Mouse (Mus musculus): ENCODE measurements around the gene Tnfrsf8. TPM values are rescaled to one million over a fixed set of nuclear protein-coding genes. Genes with fewer than 3 reads are reported as not detected.

Gene Tnfrsf8
- total and polyA plus RNA-seq, 3 experiments, result 0.11 to 0.18 (median 0.16) TPM

- no peak overlapping the region for H3K9ac ChIP-seq (ENCODE audit: low read depth, low read length)
- no peaks in the 10 kb centered on the region for H3K79me2 ChIP-seq (replicated peaks; ENCODE audit: control insufficient read depth, insufficient read depth, low read length)
- H3K4me1 ChIP-seq (ENCODE audit: control insufficient read depth, insufficient read depth, low read length), result peaks cover 13% of the 10 kb centered on the region
- TF ChIP-seq CTCF (IDR thresholded peaks at IDR 0.05) (no peak), EP300 (IDR thresholded peaks at IDR 0.05; ENCODE audit: insufficient read depth, low read depth, low read length) (no peak), POLR2A (IDR thresholded peaks at IDR 0.05; ENCODE audit: insufficient read depth, low read depth, low read length) (no peak)
- peak in 1 of 2 experiments; percentile 35 for DNase-seq
- WGBS, result 88% methylated on average over 6 of the region's 6 CpGs
- H3K36me3 ChIP-seq (ENCODE audit: control insufficient read depth, insufficient read depth, low read length), result peaks cover 2% of the 10 kb centered on the region; the same call in 1 of the 2 replicates
- no peak overlapping the region for H3K27ac ChIP-seq
- no peak overlapping the region for H3K4me3 ChIP-seq
- H3K27me3 ChIP-seq (ENCODE audit: control insufficient read depth, insufficient read depth, low read length), result no peaks in the 10 kb centered on the region
- intact Hi-C loops (cut with DNase I), result loop anchor here (10.0 kb wide), 1 partner anchor 386 kb away; the partner anchor contains the start of gene Dhrs3
Measured at GRCm38 (mm10) chr4:145280966-145281365, 34.0 kb downstream of the Tnfrsf8 start.

GRCm38 (mm10) chr4:145278724-145279370, 36.1 kb downstream of the Tnfrsf8 start:
- no peak for DNase-seq
- H3K36me3 ChIP-seq (ENCODE audit: control insufficient read depth, insufficient read depth, low read length), result peaks cover 2% of the 10 kb centered on the region; the same call in 1 of the 2 replicates
- H3K79me2 ChIP-seq (replicated peaks; ENCODE audit: control insufficient read depth, insufficient read depth, low read length), result no peaks in the 10 kb centered on the region
- no peak overlapping the region for H3K9ac ChIP-seq (ENCODE audit: low read depth, low read length)
- 43% methylated on average over 3 of the region's 3 CpGs for WGBS
- H3K4me1 ChIP-seq (ENCODE audit: control insufficient read depth, insufficient read depth, low read length), result peaks cover 13% of the 10 kb centered on the region
- TF ChIP-seq EP300 (IDR thresholded peaks at IDR 0.05; ENCODE audit: insufficient read depth, low read depth, low read length), result no peak
- no peak for TF ChIP-seq POLR2A (IDR thresholded peaks at IDR 0.05; ENCODE audit: insufficient read depth, low read depth, low read length)
- TF ChIP-seq CTCF (IDR thresholded peaks at IDR 0.05), result no peak
- no peaks in the 10 kb centered on the region for H3K27me3 ChIP-seq (ENCODE audit: control insufficient read depth, insufficient read depth, low read length)
- H3K27ac ChIP-seq, result peak overlapping the region; percentile 63
- intact Hi-C loops (cut with DNase I), result loop anchor here (2.0 kb wide), 1 partner anchor 40 kb away; no protein-coding TSS in a partner anchor
- no peak overlapping the region for H3K4me3 ChIP-seq

- Histone ChIP-seq H3K9ac (ENCODE audit: low read depth, low read length) (no peak overlapping the region), H3K36me3 (ENCODE audit: control insufficient read depth, insufficient read depth, low read length) (peaks cover 2% of the 10 kb centered on the region; the same call in 1 of the 2 replicates), H3K4me1 (ENCODE audit: control insufficient read depth, insufficient read depth, low read length) (peaks cover 12% of the 10 kb centered on the region), H3K79me2 (replicated peaks; ENCODE audit: control insufficient read depth, insufficient read depth, low read length) (no peaks in the 10 kb centered on the region), H3K27ac (peak overlapping the region; percentile 63), H3K4me3 (no peak overlapping the region), H3K27me3 (ENCODE audit: control insufficient read depth, insufficient read depth, low read length) (no peaks in the 10 kb centered on the region)
- DNase-seq, result no peak
- intact Hi-C loops (cut with DNase I), result loop anchor here (2.0 kb wide), 1 partner anchor 39 kb away; no protein-coding TSS in a partner anchor
- TF ChIP-seq POLR2A (IDR thresholded peaks at IDR 0.05; ENCODE audit: insufficient read depth, low read depth, low read length), result no peak
- no peak for TF ChIP-seq EP300 (IDR thresholded peaks at IDR 0.05; ENCODE audit: insufficient read depth, low read depth, low read length)
- no peak for TF ChIP-seq CTCF (IDR thresholded peaks at IDR 0.05)
- WGBS, result 90% methylated on average over 2 of the region's 2 CpGs
Measured at GRCm38 (mm10) chr4:145278231-145278630, 36.7 kb downstream of the Tnfrsf8 start.

GRCm38 (mm10) chr4:145276368-145277249, 38.4 kb downstream of the Tnfrsf8 start:
- Histone ChIP-seq H3K79me2 (replicated peaks; ENCODE audit: control insufficient read depth, insufficient read depth, low read length) (no peaks in the 10 kb centered on the region), H3K27ac (no peak overlapping the region; the same call in 1 of the 2 replicates), H3K27me3 (ENCODE audit: control insufficient read depth, insufficient read depth, low read length) (no peaks in the 10 kb centered on the region), H3K36me3 (ENCODE audit: control insufficient read depth, insufficient read depth, low read length) (peaks cover 2% of the 10 kb centered on the region; the same call in 1 of the 2 replicates), H3K4me1 (ENCODE audit: control insufficient read depth, insufficient read depth, low read length) (peaks cover 15% of the 10 kb centered on the region), H3K9ac (ENCODE audit: low read depth, low read length) (no peak overlapping the region), H3K4me3 (no peak overlapping the region)
- no peak for TF ChIP-seq EP300 (IDR thresholded peaks at IDR 0.05; ENCODE audit: insufficient read depth, low read depth, low read length)
- WGBS, result 83% methylated on average over 6 of the region's 6 CpGs
- intact Hi-C loops (cut with DNase I), result no loop called here
- no peak for DNase-seq

GRCm38 (mm10) chr4:145274887-145275286, 40.1 kb downstream of the Tnfrsf8 start:
- Histone ChIP-seq H3K79me2 (replicated peaks; ENCODE audit: control insufficient read depth, insufficient read depth, low read length) (no peaks in the 10 kb centered on the region), H3K27me3 (ENCODE audit: control insufficient read depth, insufficient read depth, low read length) (no peaks in the 10 kb centered on the region), H3K4me1 (ENCODE audit: control insufficient read depth, insufficient read depth, low read length) (peaks cover 15% of the 10 kb centered on the region), H3K36me3 (ENCODE audit: control insufficient read depth, insufficient read depth, low read length) (peaks cover 2% of the 10 kb centered on the region; the same call in 1 of the 2 replicates), H3K9ac (ENCODE audit: low read depth, low read length) (no peak overlapping the region), H3K27ac (no peak overlapping the region), H3K4me3 (no peak overlapping the region)
- intact Hi-C loops (cut with DNase I), result no loop called here
- TF ChIP-seq CTCF (IDR thresholded peaks at IDR 0.05) (no peak), EP300 (IDR thresholded peaks at IDR 0.05; ENCODE audit: insufficient read depth, low read depth, low read length) (no peak), POLR2A (IDR thresholded peaks at IDR 0.05; ENCODE audit: insufficient read depth, low read depth, low read length) (no peak)
- WGBS, result 94% methylated on average over 5 of the region's 5 CpGs
- DNase-seq, result no peak

Data from heart, adult 2 months (tissue).